Mouse (Mus musculus) mesoderm, embryonic 11.5 days (tissue): ENCODE measurements around the gene Gm21994.
"Not testable (repeated sequence)": the region's sequence is repeated elsewhere in the genome, so short reads cannot be mapped to it uniquely, and the experiment has no call there.

Experiments used
- DNase-seq: peaks from one replicate; pipeline ENCODE4 v3.0.0-alpha.2; 2012; ENCODE audit warnings: low read depth, low spot score

The Gm21994 gene

DNA sequence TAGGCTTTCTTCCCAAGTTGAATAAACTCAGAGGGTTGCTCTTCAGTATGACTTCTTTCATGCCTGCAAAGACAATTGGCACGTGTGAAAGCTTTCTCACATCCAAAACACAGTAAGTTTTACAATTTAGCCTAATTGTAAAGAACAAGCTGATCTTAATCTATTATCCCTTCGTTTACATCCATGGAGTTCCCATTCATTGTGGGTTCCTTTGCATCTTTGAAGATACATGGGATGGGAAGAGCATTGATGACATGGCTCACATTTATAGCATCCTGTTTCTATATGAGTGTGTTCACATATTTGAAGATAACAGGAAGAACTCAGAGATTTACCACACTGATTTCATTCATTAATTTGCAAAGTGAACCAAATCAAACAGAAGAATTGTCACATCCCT is at the start of gene Gm21994:
TSS of gene Gm21994 (minus strand) at position 101 of the 400 bp plus-strand sequence.
- DNase-seq, result not testable (repeated sequence)

DNA sequence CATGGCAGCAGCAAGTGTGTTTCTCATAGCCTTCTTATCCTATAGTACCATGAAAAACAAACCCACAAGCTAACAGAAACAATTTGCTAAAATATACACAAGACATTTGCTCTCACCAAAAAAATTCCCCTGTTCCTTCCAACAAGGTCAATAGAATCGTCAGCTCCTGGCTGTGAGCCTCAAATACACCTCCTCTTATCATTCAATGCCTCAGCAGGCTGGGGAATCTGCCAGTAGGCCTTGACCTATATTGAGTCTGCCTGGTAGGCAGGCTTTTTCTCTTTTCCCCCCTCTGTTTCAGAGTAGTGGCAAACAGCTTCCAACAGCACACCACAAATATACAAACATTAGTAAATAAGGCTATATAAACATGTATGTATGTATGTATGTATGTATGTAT is 43.7 kb upstream of the Gm21994 start:
- DNase-seq, result no peak

DNA sequence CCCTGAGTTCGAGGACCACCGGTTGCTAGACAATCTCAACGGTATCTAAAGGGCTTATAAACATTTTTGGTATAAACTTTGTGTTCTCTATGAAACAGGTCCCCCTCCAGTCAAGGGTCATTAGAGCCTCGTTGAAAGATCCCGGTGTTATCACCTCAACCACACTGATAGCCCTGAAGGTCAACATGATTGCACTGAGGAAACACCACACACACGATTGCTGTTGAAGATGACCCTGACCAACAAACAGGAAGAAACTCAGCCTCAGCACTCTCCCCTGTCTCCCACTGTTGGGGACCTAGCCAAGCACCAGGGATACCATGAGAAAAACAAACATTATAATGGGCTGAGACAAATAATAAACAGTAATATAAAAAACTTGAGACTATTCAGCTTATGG is 38.3 kb upstream of the Gm21994 start:
- DNase-seq, result no peak

- not testable (repeated sequence) for DNase-seq
These were observed 1.9 kb upstream of the Gm21994 start, which contains the start of gene Gm14124 for GRCm38 (mm10) chr2:150257291-150257690. Gene Gm14124, plus strand, starts transcription at chr2:150257517.

DNA sequence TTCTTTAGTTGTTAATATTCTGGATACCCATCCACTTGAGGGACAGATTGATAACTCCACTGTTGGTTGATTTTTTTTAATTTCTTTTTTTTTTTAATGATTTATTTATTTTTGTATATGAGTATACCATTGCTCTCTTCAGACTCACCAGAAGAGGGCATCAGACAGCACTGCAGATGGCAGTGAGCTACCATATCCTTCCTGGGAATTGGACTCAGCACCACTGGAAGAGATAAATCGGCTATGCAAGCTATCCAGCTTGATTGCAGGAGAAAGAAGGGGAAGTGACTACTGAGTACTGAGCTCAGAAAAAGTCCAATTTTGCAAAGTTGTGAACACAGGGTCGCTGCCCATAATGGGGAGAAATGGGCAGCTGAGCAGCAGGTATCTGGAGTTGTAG is 1.5 kb upstream of the Gm21994 start:
- DNase-seq, result not testable (repeated sequence)

GRCm38 (mm10) chr2:150243211-150243610 is 12.2 kb downstream of the Gm21994 start:
- DNase-seq, result no peak

DNA sequence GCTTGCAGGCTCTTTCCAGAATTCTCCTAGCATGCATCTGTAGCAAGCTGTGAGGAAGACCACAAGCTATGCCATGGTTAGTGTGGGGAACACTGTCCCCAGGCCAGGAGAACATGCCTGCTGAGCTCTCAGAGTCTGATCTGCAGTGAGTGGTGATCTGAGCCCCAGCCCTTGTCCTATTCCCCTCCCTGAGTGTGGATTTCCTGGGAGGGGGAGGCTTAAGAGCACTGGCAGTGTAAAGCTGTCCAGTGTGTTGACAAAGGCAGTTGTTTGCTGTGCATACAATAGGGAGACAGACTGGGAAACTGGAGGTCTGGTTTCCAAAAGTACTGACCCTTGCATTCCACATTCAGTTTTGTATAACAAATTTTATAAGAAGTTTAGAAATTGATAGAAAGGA is 32.1 kb downstream of the Gm21994 start:
- DNase-seq, result not testable (repeated sequence)

DNA sequence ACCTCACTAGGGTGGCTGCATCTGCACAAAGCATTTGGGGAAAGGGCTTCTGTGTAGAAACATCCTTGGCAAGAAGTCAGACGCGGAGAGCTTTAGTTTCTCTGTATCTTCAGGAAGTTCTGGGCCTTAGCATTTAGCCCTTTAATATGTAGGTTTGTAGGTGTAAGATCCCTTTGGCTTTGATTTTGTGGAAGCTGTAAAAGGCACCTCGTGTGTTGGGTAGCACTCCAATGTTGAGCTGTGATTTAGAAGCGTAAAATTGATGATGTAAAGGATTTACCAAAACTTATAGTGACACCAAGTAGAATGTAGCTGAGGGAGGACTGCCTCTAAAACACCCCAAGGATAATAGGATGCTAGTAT is 37.0 kb downstream of the Gm21994 start:
- DNase-seq, result not testable (repeated sequence)

GRCm38 (mm10) chr2:150217600-150218362 is 37.6 kb downstream of the Gm21994 start, which contains the start of gene Zfp937:
Gene Zfp937, plus strand, starts transcription at chr2:150218073.
- peak; percentile 55 for DNase-seq
